Mouse (Mus musculus) cortical plate, adult 2 months (tissue): ENCODE measurements around the gene Atp4b.

Experiments
- CTCF ChIP-seq: fragments of 200-500 bp; IDR thresholded peaks from 2 replicates; pipeline ENCODE4 v1.5.1; 2011; ENCODE audit warnings: mild to moderate bottlenecking, control low read depth, low read length; ENCODE audit not compliant: insufficient read depth; ENCODE audit errors: extremely low read depth
- POLR2A ChIP-seq: fragments of 200-500 bp; IDR thresholded peaks from 2 replicates; pipeline ENCODE4 v1.6.1; 2011; ENCODE audit warnings: mild to moderate bottlenecking, low read length, control low read depth; ENCODE audit not compliant: insufficient read depth; ENCODE audit errors: extremely low read depth

- TF ChIP-seq CTCF (no peak), POLR2A (no peak)
Observed at GRCm38 (mm10) chr8:13396725-13397124, at the start of gene Atp4b.
